Comparison of ENCODE assay signal across 25 mouse cellular contexts in the genomic region with DNA sequence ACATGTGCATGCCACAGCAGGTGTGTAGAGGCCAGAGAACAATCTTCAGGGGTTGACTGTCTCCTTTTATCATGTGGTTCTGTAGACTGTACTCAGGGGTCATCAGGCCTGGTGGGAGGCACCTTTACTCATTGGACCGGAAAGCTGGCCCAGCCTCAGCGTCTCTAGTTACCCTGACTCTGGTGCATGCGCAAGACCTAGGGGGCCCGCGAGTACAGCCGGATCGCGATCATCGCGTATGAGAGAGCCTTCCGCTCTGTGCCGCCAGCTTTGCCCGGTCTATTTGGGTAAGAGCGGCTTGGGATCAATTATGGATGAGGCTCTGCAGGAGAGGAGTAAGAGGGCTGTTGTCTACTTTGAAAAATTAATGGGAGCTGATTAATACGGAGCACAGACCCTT. TPM values are rescaled to one million over a fixed set of nuclear protein-coding genes. Genes with fewer than 3 reads are reported as not detected.
DNase-seq lines count a peak whose midpoint lies in the region; ATAC-seq and TF ChIP-seq lines count a peak whose summit lies in the region.
"Had no signal": no experiment of that assay in that cellular context is flagged by ENCODE, and none has a peak within 500 bp of the region (broad histone marks: within the 10 kb centered on the region; RNA-seq: fewer than 3 reads in every experiment).

No protein-coding gene starts in this region.

- no peak overlapping the region for H3K9ac ChIP-seq in hindbrain, embryonic 13.5 days
- H3K9ac ChIP-seq in hindbrain, postnatal 0 days (replicated peaks; ENCODE audit: low read length) = no peak overlapping the region
- no peak overlapping the region for H3K9ac ChIP-seq in midbrain, embryonic 15.5 days
- H3K9ac ChIP-seq: forebrain, postnatal 0 days; limb, embryonic 13.5 days; liver, embryonic 12.5 days; midbrain, embryonic 12.5 days had no signal

- intact Hi-C loops in heart, postnatal 10 days (cut with DNase I) = no loop called here
- intact Hi-C loops in left cerebral cortex, postnatal 36 days (cut with DNase I) = no loop called here

- WGBS in hindbrain, embryonic 13.5 days = 74% methylated on average over 15 of the region's 15 CpGs
- WGBS in hindbrain, postnatal 0 days = 66% methylated on average over 15 of the region's 15 CpGs
- WGBS in midbrain, embryonic 15.5 days = 66% methylated on average over 15 of the region's 15 CpGs

- H3K27me3 ChIP-seq in hindbrain, embryonic 13.5 days = peaks cover 5% of the 10 kb centered on the region; the same call in 1 of the 2 replicates
- no peaks in the 10 kb centered on the region for H3K27me3 ChIP-seq in hindbrain, postnatal 0 days (ENCODE audit: insufficient read depth, low read length)
- no peaks in the 10 kb centered on the region for H3K27me3 ChIP-seq in midbrain, embryonic 15.5 days (replicated peaks)
- H3K27me3 ChIP-seq: limb, embryonic 13.5 days; liver, embryonic 12.5 days; midbrain, embryonic 12.5 days had no signal

- TF ChIP-seq CTCF in hindbrain, postnatal 0 days (IDR thresholded peaks at IDR 0.05; ENCODE audit: low read depth) = no peak

- no peaks in the 10 kb centered on the region for H3K36me3 ChIP-seq in hindbrain, embryonic 13.5 days
- H3K36me3 ChIP-seq in hindbrain, postnatal 0 days (ENCODE audit: insufficient read depth, low read length) = no peaks in the 10 kb centered on the region
- H3K36me3 ChIP-seq in midbrain, embryonic 15.5 days (replicated peaks) = no peaks in the 10 kb centered on the region
- H3K36me3 ChIP-seq: forebrain, embryonic 10.5 days; G1E; limb, embryonic 13.5 days; liver, embryonic 12.5 days; midbrain, embryonic 12.5 days had no signal

- peak; percentile 79 for DNase-seq in heart, adult 11 months
- DNase-seq in heart, postnatal 10 days = no peak
- no peak for DNase-seq in hindbrain, postnatal 0 days (ENCODE audit: low spot score)
- peak; percentile 11 for DNase-seq in ES-CJ7 (ENCODE audit: low read depth, low spot score)
- no peak for DNase-seq in cerebellum, adult 8-10 months
- DNase-seq in left cerebral cortex, postnatal 36 days (ENCODE audit: low spot score in 2 of 2) = no peak
- DNase-seq: adrenal gland, postnatal 14 days; cerebellum, adult 9-11 months; forebrain, postnatal 0 days; gastrocnemius, postnatal 14 days; kidney, adult 18-20 months; kidney, postnatal 4 days; lung, adult 18-20 months; lung, postnatal 10 days; right cerebral cortex, postnatal 25 days; spleen, adult 18-20 months had no signal

- H3K9me3 ChIP-seq in hindbrain, embryonic 13.5 days = no peaks in the 10 kb centered on the region
- no peaks in the 10 kb centered on the region for H3K9me3 ChIP-seq in hindbrain, postnatal 0 days (ENCODE audit: low read length)
- no peaks in the 10 kb centered on the region for H3K9me3 ChIP-seq in midbrain, embryonic 15.5 days
- H3K9me3 ChIP-seq: liver, embryonic 12.5 days; midbrain, embryonic 12.5 days had no signal

- ATAC-seq in hindbrain, embryonic 13.5 days (ENCODE audit: low FRiP score) = no peak
- no peak for ATAC-seq in hindbrain, postnatal 0 days
- 0 out of 2 replicates have a peak, but pooled peaks have one; percentile 8 for ATAC-seq in midbrain, embryonic 15.5 days (replicated peaks)
- ATAC-seq: forebrain, postnatal 0 days; liver, embryonic 12.5 days; Patski had no signal

- H3K27ac ChIP-seq in hindbrain, embryonic 13.5 days = no peak overlapping the region; the same call in 1 of the 2 replicates
- H3K27ac ChIP-seq in hindbrain, postnatal 0 days = no peak overlapping the region
- no peak overlapping the region for H3K27ac ChIP-seq in midbrain, embryonic 15.5 days
- H3K27ac ChIP-seq: forebrain, embryonic 10.5 days; limb, embryonic 13.5 days; liver, embryonic 12.5 days had no signal

- H3K4me2 ChIP-seq in hindbrain, embryonic 13.5 days = 0 out of 2 replicates have a peak overlapping the region, but pooled peaks have one; percentile 1
- H3K4me2 ChIP-seq in hindbrain, postnatal 0 days (ENCODE audit: low read depth, low read length) = no peak overlapping the region
- H3K4me2 ChIP-seq in midbrain, embryonic 15.5 days = peak overlapping the region; percentile 17; the same call in 1 of the 2 replicates
- H3K4me2 ChIP-seq: limb, embryonic 13.5 days; liver, embryonic 12.5 days; midbrain, embryonic 12.5 days had no signal

- H3K4me3 ChIP-seq in hindbrain, embryonic 13.5 days = no peak overlapping the region
- no peak overlapping the region for H3K4me3 ChIP-seq in hindbrain, postnatal 0 days (ENCODE audit: low read length)
- no peak overlapping the region for H3K4me3 ChIP-seq in midbrain, embryonic 15.5 days
- H3K4me3 ChIP-seq: forebrain, embryonic 10.5 days; limb, embryonic 13.5 days; liver, embryonic 12.5 days; midbrain, embryonic 12.5 days had no signal

- H3K4me1 ChIP-seq in hindbrain, embryonic 13.5 days (replicated peaks) = peaks cover 20% of the 10 kb centered on the region
- H3K4me1 ChIP-seq in hindbrain, postnatal 0 days (ENCODE audit: insufficient read depth, low read length) = no peaks in the 10 kb centered on the region; the same call in 1 of the 2 replicates
- peaks cover 26% of the 10 kb centered on the region for H3K4me1 ChIP-seq in midbrain, embryonic 15.5 days
- H3K4me1 ChIP-seq: limb, embryonic 13.5 days had no signal

RNA-seq across cellular contexts. Expression of a gene that starts 51.9 kb away (rescaled TPM):
- total RNA-seq in heart, postnatal 10 days (2021) = 1 to 10 TPM; 3.2 to 3.4 TPM
- polyA plus RNA-seq in hindbrain, embryonic 13.5 days (2015; fragmentation: Nextera tagmentation; extraction: Ambion mirVana) = 20.6 and 23.5 TPM in 2 replicates
- total RNA-seq in hindbrain, postnatal 0 days (2014; rRNA removed) = 4.3 and 5.0 TPM in 2 replicates
- 15.2 and 19.1 TPM in 2 replicates for polyA plus RNA-seq in hindbrain, postnatal 0 days (2015; fragmentation: Nextera tagmentation; extraction: Ambion mirVana)
- 47.4 and 55.1 TPM in 2 replicates for polyA plus RNA-seq in midbrain, embryonic 15.5 days (2015; fragmentation: Nextera tagmentation; extraction: Ambion mirVana)
- total RNA-seq in left cerebral cortex, postnatal 36 days (2021) = 10 to 100 TPM; 28.2 to 31.0 TPM
- total RNA-seq: common myeloid progenitor, adult 5-6 weeks; G1E had no signal
- polyA plus RNA-seq: G1E, Patski had no signal

Comparison
In these comparisons a context has a peak if more than half of its experiments do, and no peak if none do; other contexts are left out.
1. DNase-seq: peak in heart, adult 11 months (single experiment) and ES-CJ7 (single experiment); none in heart, postnatal 10 days (0 of 2), hindbrain, postnatal 0 days (single experiment), cerebellum, adult 8-10 months (single experiment) and left cerebral cortex, postnatal 36 days (0 of 2).